Mouse (Mus musculus): ENCODE measurements around the gene Ano9.
A peak's percentile ranks its signal among the peaks of the same experiment; 100 is the strongest.

Gene Ano9

DNA sequence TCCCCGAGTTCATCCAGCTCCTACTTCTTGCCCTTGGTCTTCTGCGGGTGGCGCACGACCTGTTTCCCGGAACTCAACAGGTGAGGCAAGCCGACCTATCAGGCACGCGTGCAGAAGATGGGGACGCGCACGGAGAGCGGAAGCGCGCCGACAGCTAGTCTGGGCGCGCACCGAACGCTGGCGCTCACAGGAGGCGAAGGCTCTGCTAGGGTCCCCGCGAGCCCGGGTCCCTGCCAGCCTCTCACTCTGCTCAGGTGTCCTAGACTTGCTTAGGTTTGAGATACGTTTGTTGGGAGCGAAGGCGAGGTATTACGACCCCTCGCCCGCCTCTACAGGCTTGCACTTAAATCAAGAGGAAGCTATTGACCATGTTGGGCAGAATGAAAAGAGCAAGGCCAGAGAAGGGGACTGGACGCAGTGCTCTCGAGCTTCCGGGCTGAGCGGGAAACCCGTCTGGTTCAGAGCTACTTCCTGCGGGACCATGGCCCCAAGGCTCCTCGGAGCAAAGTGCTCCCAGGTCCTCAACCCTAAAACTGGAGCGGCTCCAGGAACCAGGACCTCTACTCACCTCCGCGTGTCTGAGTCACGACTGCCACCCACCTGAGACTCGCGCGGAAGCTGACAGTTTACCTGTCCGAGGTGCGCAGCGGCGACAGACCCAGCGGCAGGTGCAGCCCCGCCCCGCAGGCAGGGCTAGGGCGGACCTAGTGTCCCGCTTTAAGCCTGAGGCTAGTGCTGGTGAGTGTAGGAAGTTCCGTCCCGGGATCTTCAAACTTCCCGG, 17.5 kb downstream of the Ano9 start, which contains the start of gene Sigirr:
Gene Sigirr, minus strand, starts transcription at position 662 of the 781 bp plus-strand sequence.
- DNase-seq (ENCODE audit: low spot score): no peak

DNA sequence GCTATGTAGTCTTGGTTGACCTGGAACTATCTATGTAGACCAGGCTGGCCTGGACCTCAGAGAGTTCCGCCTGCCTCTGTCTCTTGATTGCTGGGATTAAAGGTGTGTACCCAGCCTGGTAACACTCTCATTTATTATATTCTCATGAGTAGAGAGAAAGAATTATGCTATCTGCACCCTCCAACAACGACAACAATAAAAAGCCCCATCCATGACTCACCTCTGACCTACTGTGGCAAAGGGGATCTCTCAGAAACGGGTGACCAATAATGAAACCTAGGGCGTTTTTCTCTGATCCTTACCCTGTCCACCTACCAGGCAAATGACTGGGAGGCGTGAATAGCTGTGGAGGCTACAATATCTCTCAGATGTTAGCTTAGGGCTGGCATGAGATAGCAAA, 20.4 kb downstream of the Ano9 start:
- DNase-seq (ENCODE audit: low spot score): no peak

GRCm38 (mm10) chr7:141096649-141097056, 21.0 kb downstream of the Ano9 start:
- no peak for DNase-seq (ENCODE audit: low spot score)

GRCm38 (mm10) chr7:141096021-141096420, 21.6 kb downstream of the Ano9 start:
- DNase-seq (ENCODE audit: low spot score): no peak

- no peak for DNase-seq (ENCODE audit: low spot score)
Observed at GRCm38 (mm10) chr7:141094487-141095205, 23.0 kb downstream of the Ano9 start.

- DNase-seq (ENCODE audit: low spot score): no peak
Observed at GRCm38 (mm10) chr7:141093950-141094349, 23.7 kb downstream of the Ano9 start.

- DNase-seq (ENCODE audit: low spot score): peak; percentile 92
Observed at GRCm38 (mm10) chr7:141092051-141092735, 25.4 kb downstream of the Ano9 start.

GRCm38 (mm10) chr7:141090228-141090627, 27.4 kb downstream of the Ano9 start:
- DNase-seq (ENCODE audit: low spot score): no peak

- DNase-seq (ENCODE audit: low spot score): no peak
Observed at GRCm38 (mm10) chr7:141088473-141088872, 29.1 kb downstream of the Ano9 start.

- no peak for DNase-seq (ENCODE audit: low spot score)
Observed at GRCm38 (mm10) chr7:141087894-141088293, 29.7 kb downstream of the Ano9 start.

DNA sequence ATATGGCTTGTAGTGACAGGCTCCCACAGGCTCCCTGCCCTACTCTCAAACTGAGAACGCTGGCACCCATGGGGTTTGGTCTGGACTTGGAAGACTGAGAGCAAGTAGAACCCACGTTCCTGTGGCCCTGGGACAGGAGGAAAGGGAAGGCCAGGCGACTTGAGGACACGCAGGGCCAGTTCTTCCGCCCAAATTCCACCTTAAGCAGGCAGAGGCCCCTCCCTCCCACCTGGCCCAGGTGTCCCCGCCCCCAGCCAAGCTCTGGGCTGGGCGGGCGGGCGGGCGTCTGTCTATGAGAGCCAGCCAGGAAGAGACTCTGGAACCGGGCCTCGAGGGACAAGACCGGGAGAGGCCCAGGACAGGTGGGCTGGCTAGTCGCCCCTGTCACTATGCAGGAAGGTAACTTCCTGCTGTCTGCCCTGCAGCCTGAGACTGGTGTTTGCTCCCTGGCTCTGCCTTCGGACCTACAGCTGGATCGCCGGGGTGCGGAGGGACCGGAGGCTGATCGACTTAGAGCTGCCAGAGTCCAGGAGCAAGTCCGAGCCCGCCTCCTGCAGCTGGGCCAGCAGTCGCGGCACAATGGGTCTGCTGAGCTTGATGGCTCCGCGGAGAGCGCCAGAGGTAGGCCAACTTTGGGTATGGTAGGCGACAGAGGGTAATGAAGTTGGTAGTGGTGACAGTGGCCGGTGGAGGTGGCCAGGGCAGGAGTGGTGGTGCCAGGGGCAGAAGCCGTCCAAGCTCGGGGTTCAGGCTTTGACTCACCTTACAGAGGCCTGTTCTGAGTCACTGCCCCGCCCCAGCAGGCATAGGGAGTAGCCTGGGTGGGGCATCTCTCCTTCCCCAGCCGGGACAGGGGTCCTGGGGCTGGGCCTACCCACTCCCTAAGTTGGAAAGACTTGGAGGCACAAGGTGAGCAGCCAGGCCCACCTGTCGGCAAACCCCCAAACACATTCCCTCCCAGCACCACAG, 37.8 kb downstream of the Ano9 start:
- no peak for DNase-seq (ENCODE audit: low spot score)

GRCm38 (mm10) chr7:141078876-141079275, 38.7 kb downstream of the Ano9 start:
- no peak for DNase-seq (ENCODE audit: low spot score)

DNA sequence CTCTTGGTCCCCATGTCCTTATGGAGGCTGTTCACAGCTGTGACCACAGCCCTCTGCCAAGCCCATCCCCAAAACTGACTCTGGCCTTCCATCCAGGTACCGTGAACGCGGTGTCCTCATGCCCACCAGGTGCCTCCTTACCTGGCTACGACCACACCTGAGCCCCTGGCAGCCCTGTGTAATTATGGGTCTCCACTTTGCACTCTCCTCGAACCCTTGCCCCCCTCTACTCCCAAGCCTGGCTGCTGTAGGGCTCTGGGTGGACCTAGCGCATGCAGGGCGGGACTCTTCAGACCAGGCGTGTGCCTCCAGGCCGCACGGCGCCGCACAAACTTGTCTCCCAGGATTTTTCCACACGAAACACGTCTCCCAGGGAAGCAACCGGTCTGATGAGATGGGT, 39.8 kb downstream of the Ano9 start, which contains the start of gene Pkp3:
Gene Pkp3, plus strand, starts transcription at position 378 of the 400 bp plus-strand sequence.
- no peak for DNase-seq (ENCODE audit: low spot score)

GRCm38 (mm10) chr7:141073782-141074181, 43.8 kb downstream of the Ano9 start:
- DNase-seq (ENCODE audit: low spot score): no peak

DNA sequence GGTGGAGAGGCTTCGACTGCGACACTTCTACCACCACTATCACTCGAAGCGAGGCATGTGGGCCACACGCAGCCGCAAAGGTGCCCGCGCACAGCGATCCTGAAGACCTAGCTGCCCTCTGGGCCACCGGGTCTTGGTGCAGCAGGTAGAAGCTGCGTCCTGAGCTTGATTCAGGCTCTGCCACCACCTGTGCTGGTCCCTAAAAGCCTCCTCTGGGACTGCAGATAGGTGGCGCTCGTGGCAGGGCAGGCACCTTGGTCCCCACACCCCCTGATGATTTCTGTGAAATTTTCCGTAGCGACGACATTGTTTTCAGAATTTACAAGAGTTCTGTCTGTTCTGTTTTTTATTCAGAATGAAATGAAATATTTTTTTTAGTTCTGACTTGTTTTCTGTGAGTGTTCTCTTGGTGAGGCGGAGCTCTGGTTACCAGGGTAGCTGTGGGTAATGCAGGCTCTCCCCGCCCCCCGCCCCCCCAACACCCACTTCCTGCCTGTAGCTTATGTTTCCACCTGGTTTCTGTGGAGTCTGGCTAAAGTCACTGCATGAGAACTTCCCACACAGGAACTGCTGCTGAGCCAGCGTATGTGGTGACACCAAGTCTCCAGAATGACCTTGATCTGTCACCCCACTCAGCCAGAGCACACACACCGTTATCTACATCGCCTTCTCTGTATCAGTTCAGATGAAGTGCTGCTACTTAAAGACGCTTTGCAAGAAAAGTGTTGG, 45.4 kb downstream of the Ano9 start:
- no peak for DNase-seq (ENCODE audit: low spot score)

GRCm38 (mm10) chr7:141070058-141070862, 47.3 kb downstream of the Ano9 start:
- DNase-seq (ENCODE audit: low spot score): peak; percentile 62

DNA sequence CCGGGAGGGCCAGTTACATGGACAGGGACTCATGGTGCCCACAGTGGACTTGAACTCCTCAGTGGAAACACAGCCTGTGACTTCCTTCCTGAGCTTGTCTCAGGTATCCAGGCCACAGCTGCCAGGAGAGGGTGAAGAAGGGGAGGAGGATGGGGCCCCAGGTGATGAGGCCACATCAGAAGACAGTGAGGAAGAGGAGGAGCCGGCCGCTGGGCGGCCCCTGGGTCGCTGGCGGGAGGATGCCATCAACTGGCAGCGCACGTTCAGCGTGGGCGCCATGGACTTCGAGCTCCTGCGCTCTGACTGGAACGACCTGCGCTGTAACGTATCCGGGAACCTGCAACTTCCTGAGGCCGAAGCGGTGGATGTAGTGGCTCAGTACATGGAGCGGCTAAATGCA, 49.3 kb downstream of the Ano9 start:
- no peak for DNase-seq (ENCODE audit: low spot score)

- DNase-seq (ENCODE audit: low spot score): no peak
Observed at GRCm38 (mm10) chr7:141064576-141064975, 53.0 kb downstream of the Ano9 start.

DNA sequence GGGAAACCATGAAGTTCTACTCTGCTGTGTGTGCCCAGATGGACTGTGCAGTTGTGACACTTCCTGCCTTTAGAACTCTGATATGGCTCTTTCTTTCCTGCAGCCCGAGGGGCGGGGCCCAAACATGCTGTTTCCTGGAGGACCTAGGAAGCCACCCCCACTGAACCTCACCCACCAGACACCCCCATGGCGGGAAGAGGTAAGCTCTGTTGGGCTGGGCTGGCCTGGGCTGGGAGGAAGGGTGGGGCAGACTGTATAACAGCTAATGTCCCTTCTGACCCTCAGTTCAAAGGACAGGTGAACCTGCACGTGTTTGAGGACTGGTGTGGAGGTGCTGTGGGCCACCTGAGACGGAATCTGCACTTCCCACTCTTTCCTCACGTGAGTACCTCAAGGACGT, 53.4 kb downstream of the Ano9 start:
- no peak for DNase-seq (ENCODE audit: low spot score)

DNA sequence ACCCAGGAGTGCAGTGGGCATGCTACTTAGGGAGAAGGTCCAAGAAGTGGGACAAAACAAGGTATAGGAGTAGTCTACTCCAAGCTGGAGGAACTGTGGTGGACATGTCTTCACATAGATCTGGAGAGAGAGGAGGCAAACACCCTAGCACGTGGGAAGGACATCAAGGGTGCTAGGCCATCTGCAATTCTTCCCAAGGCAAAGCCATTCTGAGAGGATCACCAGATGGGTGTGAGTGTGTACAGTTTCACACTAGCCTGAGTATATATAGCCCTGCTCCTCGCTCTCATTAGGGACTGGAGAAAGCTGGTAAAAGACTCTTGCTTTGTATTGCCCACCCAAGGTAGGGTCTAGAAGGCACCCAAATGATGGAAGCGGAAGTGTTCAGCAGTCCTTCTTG, 54.3 kb downstream of the Ano9 start:
- DNase-seq (ENCODE audit: low spot score): no peak

Data from MN1 (cell line).